Mouse (Mus musculus) mature B cell (primary cell): Measurements from ENCODE around the gene Gabrb1.

ENCODE experiments used
- in situ Hi-C: fragments of 300-500 bp; cut with MboI; formaldehyde crosslinking; loops from 2 replicates; pipeline ENCODE4 v1.14.3; 2019

Gabrb1 gene

GRCm38 (mm10) chr5:72160781-72161485 is 503.0 kb downstream of the Gabrb1 start:
- in situ Hi-C loops, result no loop called here

DNA sequence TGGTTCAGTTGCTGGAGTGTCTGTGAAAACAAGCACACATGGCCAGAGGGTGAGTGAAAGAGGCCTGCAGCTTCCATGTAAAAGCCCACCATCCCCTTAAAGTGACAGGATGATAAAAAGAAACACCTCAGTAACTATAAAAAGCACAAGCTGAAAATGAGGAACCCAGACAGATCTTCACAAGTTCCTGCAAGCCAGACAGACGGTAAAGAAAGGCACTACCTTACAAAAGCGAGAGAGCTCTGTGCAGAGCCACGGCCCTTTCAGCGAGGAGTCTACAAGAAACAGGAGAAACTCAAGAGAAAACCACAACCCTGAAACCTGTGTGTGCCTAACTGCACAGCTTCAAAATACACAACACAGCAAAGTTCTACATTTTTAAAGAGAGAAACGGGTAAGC is 504.9 kb downstream of the Gabrb1 start:
- in situ Hi-C loops, result no loop called here

- in situ Hi-C loops, result no loop called here
Measured at GRCm38 (mm10) chr5:72164386-72164785, 506.5 kb downstream of the Gabrb1 start.

- in situ Hi-C loops, result no loop called here
Measured at GRCm38 (mm10) chr5:72167594-72168284, 509.8 kb downstream of the Gabrb1 start, which contains the start of gene Commd8. Gene Commd8, minus strand, starts transcription at chr5:72168189.

DNA sequence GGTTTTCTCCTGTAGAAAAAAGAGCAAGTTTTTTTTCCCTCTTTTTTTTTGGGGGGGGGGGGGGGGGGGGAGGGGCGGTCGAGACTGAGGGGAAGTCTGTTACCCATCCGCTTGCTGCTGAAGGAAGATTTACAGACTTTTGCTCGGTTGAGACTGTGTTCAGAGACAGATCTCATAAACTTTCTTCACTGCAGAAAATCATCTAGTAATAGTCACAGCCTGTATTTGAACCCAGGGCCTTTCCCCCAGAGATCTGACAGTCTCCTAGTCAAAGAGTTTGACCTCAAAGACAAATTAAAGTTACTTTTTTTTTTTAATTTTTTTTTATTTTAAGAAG is 510.3 kb downstream of the Gabrb1 start:
- in situ Hi-C loops, result no loop called here

DNA sequence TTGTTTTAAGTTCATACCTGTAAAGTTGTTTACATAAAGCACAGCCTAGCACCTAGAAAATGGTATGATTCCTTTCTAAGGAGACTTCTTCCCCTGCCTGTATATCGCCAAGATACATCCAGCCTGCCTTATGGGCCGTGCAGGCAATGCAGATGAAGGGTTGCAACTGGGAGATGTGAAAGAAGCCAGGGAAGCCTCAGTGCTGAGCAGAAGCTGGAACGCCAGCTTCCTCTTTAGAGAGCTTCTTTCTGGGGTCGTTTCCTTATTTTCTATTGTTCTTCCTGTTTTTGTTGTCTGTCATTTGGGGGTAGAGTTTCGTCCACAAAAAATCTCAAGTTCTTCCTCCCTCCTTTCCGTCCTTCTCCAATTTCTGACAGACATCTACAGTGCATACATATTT is 512.2 kb downstream of the Gabrb1 start:
- in situ Hi-C loops, result loop anchor here (10.0 kb wide), 1 partner anchor 95 kb away; no protein-coding TSS in a partner anchor

- in situ Hi-C loops, result loop anchor here (10.0 kb wide), 1 partner anchor 92 kb away; no protein-coding TSS in a partner anchor
Measured at GRCm38 (mm10) chr5:72172675-72173074, 514.8 kb downstream of the Gabrb1 start.

DNA sequence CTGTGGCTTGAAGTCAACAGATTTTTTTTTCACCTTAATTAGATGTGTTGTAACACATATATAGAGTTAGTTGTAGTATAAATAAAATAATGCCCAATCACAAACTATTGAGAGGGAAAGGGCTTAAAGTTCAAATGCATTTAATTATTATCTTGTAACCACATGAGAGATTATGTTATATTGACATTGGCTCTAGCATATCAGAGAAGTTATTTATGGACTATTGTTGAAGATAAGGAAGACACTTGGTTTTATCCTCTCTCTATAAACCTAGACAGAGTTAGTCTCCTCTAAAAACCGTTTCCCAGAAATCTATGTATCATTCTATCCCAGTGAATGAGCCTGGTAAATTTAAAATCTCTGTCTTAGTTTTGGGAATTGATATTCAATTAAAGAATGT is 515.6 kb downstream of the Gabrb1 start:
- in situ Hi-C loops, result loop anchor here (10.0 kb wide), 1 partner anchor 91 kb away; no protein-coding TSS in a partner anchor

DNA sequence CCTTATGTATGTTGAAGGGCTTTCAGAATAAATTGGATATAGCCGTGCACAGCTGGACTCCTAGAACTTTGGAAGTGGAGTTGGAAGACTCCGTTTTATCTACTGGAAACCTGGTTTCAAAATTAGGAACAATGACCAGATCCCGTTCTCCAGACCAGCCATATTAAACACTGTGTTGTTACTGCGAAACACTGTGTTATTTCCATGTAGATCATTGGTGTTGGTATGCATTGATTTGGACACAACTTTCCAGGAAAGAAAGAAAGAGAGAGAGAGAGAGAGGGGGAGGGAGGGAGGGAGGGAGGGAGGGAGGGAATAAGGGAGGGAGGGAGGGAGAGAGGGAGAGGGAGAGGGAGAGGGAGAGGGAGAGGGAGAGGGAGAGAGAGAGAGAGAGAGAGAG is 517.1 kb downstream of the Gabrb1 start:
- in situ Hi-C loops, result loop anchor here (10.0 kb wide), 1 partner anchor 90 kb away; no protein-coding TSS in a partner anchor

- in situ Hi-C loops, result loop anchor here (10.0 kb wide), 1 partner anchor 89 kb away; no protein-coding TSS in a partner anchor
Measured at GRCm38 (mm10) chr5:72175530-72175929, 517.6 kb downstream of the Gabrb1 start.

DNA sequence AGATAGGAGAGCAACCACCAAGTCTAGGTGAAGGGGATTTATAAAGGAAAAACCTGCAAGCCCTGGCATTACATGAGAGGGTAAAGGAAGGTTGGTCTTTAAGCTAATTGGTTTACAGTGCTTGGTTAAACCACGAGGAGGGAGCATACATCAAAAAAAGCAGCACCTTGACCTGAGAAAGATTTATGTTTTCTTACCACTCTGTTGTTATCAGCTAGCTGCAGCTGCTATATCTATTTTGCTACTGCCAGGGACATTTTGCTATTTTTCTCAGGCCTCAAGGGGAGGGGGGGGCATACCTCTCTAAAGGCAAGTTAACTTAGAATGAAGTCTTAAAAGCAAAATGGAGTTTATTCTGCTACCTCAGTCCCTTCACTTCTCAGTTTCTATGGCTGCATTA is 523.3 kb downstream of the Gabrb1 start:
- in situ Hi-C loops, result no loop called here

DNA sequence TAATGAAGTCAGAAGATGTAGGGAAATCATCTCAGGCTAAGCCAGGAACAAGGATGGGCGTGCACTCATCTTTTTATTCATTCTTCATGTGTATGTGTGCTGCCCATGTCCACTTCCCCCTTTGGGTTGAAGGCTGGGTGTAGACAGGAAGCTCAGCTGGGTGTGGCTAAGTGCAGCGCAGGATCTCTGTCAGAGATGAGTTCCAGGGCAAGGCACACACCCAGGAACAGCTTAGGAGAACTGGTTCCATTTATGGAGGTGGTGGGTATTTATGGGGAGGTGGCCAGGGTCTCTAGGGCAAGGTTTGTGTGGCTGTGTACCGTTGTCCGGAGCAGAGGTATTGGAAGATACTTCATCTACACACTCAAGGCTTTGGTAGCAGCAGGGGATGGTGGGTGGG is 524.9 kb downstream of the Gabrb1 start:
- in situ Hi-C loops, result no loop called here

- in situ Hi-C loops, result no loop called here
Measured at GRCm38 (mm10) chr5:72183929-72184328, 526.0 kb downstream of the Gabrb1 start.

GRCm38 (mm10) chr5:72184437-72185100 is 526.7 kb downstream of the Gabrb1 start:
- in situ Hi-C loops, result no loop called here

- in situ Hi-C loops, result no loop called here
Measured at GRCm38 (mm10) chr5:72191154-72191553, 533.2 kb downstream of the Gabrb1 start.

DNA sequence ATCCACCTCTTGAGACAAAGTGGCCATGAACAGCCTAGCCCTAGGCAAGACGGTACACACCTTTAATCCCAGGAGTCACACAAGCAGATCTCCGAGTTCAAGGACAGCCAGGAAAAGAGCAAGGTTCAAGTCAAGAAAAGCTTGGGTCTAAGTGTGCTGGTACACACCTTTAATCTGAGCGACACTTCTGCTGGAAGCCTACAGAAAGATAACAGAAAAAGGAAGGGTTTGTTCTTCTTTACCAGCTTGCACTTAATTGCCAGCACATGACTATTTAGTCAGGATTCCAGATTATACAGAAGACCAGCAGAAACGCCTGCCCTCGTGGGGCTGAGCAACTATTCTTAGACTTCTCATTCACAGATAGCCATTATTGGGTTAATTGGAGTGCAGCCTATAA is 534.0 kb downstream of the Gabrb1 start:
- in situ Hi-C loops, result no loop called here

GRCm38 (mm10) chr5:72195442-72195841 is 537.5 kb downstream of the Gabrb1 start:
- in situ Hi-C loops, result no loop called here
